Mouse (Mus musculus): ENCODE results near the gene Aqp6. TPM values are rescaled to one million over a fixed set of nuclear protein-coding genes. Genes with fewer than 3 reads are reported as not detected.

Aqp6 gene
- total RNA-seq, 2 experiments from 2014 or later = 0.48 to 0.62 TPM

GRCm38 (mm10) chr15:99596056-99596687 lies 5.0 kb upstream of the Aqp6 start:
- intact Hi-C loops (cut with DNase I) = loop anchor here (1.0 to 5.0 kb wide), 4 partner anchors 73 to 311 kb away; partner anchors contain the start of gene Cers5
- peak; percentile 87 to 93 for DNase-seq (ENCODE audit: low spot score in 2 of 2)

DNA sequence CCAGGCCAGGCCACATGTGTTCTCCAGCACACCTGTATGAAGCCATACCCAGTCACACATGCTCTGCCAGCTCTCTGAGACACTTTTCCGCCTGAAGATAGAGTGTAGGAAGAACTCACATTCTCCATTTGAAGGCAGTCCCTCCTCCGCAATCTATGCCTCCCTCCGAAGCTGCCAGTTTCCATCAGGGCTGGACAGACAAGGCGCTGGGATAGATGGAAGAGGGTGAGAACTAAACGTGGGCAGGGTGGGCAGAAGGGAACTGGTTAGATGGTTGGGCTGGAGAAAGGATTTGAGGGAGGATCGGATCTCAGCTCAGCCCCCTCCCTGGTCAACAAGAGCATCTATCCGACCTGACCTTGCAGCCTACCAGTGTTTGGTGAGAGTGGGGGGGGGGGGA lies 4.4 kb upstream of the Aqp6 start:
- intact Hi-C loops (cut with DNase I) = loop anchor here (1.0 to 5.0 kb wide), 4 partner anchors 72 to 310 kb away; partner anchors contain the start of gene Cers5
- no peak for DNase-seq (ENCODE audit: low spot score in 2 of 2)

DNA sequence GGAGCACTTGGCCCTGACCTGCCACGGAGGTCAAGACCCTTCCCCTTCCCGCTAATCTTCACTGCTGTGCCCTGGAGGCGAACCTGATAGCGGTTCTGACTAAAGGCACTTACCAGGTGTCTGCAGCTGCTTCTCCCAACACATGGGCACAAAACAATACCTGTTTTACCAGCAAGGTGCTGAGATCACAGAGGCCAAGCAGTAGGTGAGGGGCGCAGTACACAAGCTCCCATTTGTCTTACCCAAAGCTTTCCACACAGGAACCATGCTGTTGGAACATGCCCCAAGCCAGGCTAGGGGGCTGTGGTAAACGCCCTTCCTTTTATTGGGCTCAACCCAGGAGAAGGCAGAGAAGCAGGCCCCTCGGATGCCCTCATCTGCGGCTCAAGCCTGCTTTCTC lies 3.6 kb upstream of the Aqp6 start:
- no peak for DNase-seq (ENCODE audit: low spot score in 2 of 2)
- intact Hi-C loops (cut with DNase I) = loop anchor here (5.0 kb wide), 2 partner anchors 175 to 310 kb away; partner anchors contain the start of gene Cers5

DNA sequence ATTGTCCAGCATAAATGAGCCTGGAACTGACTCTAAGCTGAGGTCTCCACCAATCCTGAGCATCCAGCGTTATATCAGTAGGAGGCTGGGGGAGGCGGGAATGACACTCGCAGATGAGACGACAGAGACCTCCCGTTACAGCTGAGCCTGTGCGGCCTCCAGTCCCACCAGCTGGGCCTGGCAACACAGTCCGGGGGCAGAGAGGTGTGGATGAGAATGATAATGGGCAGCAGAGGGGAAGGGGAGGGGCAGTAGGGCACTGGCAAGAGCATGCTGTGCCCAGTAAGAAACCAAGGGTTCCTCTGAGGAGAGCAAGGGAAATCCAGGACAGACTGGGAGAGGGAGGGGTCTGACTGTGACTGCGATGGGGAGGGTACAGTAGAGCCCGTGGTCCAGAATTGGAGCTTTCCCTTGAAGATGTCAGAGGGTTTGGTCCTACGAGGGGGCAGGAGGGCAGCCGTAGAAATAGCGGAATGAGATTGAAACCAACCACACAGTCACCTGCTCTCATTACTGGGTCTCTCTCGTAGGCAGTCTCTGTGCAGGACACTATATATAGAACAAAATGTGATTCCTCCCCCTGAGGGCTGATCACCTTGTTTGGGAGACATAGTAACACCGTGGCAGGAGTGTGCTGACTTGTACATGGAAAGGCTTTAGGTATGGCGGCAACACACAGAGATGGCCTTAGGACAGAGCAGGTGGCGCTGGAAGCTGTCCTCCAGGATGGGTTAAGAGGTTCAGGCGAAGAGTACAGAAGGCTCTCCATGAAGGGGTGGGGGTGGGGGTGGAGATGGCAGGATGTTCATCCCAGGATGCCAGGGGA lies 1.7 kb upstream of the Aqp6 start:
- no peak for DNase-seq (ENCODE audit: low spot score in 2 of 2)
- intact Hi-C loops (cut with DNase I) = loop anchor here (5.0 kb wide), 2 partner anchors 173 to 308 kb away; partner anchors contain the start of gene Cers5

GRCm38 (mm10) chr15:99601823-99602120 lies 572 bp downstream of the Aqp6 start:
- no peak for DNase-seq (ENCODE audit: low spot score in 2 of 2)
- intact Hi-C loops (cut with DNase I) = no loop called here

- intact Hi-C loops (cut with DNase I) = no loop called here
- no peak for DNase-seq (ENCODE audit: low spot score in 2 of 2)
Measured at GRCm38 (mm10) chr15:99602206-99602820, 1.1 kb downstream of the Aqp6 start.

GRCm38 (mm10) chr15:99603216-99603615 lies 2.0 kb downstream of the Aqp6 start:
- intact Hi-C loops (cut with DNase I) = no loop called here
- DNase-seq (ENCODE audit: low spot score in 2 of 2) = peak in 1 of 2 experiments; percentile 69

DNA sequence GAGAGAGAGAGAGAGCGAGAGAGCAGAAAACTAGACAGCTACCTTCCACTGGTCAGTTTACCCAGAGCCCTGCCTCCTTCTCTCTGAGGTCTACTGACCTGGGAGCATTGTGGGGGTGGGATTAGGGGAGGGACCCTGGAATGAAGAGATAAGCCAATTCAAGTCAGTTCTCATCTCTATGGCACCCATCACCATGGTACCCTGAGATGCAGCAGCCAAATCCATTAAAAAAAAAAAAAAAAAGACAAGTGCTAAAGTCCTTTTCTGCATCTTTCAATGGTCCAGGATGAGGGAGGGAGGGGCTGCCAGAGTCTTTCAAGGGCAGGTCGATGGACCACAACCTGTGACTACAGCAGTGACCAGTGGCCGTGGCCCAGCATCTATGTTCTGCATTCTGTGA lies 4.4 kb downstream of the Aqp6 start:
- intact Hi-C loops (cut with DNase I) = no loop called here
- DNase-seq (ENCODE audit: low spot score in 2 of 2) = no peak

DNA sequence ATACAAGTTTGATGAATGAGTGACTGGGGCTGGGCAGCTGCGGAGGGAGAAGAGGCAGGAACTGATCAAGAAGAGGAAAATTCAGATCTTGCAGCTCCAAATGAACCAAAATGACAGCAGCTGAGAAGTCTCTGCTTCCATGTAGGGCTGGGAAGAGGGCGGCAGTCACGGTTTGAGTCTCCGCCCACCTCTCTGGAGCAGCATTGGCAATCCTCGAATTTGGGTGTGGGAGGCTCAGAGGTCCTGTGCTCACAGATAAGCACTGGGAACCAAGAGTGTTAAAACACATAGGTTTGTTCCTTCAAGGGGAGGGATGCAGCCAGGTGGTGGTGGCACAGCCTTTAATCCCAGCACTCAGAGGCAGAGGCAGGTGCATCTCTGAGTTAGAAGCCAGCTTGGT lies 5.3 kb downstream of the Aqp6 start:
- peak; percentile 55 to 82 for DNase-seq (ENCODE audit: low spot score in 2 of 2)
- intact Hi-C loops (cut with DNase I) = no loop called here

- intact Hi-C loops (cut with DNase I) = no loop called here
- DNase-seq (ENCODE audit: low spot score in 2 of 2) = no peak
Measured at GRCm38 (mm10) chr15:99607388-99608113, 6.4 kb downstream of the Aqp6 start.

GRCm38 (mm10) chr15:99608382-99609125 lies 7.4 kb downstream of the Aqp6 start:
- DNase-seq (ENCODE audit: low spot score in 2 of 2) = no peak
- intact Hi-C loops (cut with DNase I) = no loop called here

GRCm38 (mm10) chr15:99611563-99611962 lies 10.4 kb downstream of the Aqp6 start:
- no peak for DNase-seq (ENCODE audit: low spot score in 2 of 2)
- intact Hi-C loops (cut with DNase I) = no loop called here

DNA sequence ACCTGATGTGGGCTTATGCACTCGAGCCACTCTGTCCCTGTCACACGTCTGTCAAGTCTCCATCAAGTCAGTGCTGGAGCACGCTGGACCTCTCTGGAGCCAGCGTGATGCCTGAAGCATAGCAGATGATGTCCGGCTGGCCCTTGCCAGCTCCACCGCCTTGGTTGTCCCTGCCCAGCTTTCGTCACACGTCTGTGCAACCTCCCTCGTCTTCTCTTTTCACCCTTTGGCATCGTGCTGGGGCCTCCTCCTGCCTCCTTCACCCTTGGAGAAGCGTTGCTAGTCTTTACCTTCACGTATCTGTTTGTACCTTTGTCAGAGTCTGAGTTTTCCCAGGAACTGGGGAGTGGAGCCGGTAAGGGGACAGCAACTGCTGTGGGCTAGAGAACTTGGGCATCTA lies 13.1 kb downstream of the Aqp6 start:
- intact Hi-C loops (cut with DNase I) = no loop called here
- no peak for DNase-seq (ENCODE audit: low spot score in 2 of 2)

GRCm38 (mm10) chr15:99614753-99615152 lies 13.6 kb downstream of the Aqp6 start:
- DNase-seq (ENCODE audit: low spot score in 2 of 2) = peak in 1 of 2 experiments; percentile 58
- intact Hi-C loops (cut with DNase I) = no loop called here

DNA sequence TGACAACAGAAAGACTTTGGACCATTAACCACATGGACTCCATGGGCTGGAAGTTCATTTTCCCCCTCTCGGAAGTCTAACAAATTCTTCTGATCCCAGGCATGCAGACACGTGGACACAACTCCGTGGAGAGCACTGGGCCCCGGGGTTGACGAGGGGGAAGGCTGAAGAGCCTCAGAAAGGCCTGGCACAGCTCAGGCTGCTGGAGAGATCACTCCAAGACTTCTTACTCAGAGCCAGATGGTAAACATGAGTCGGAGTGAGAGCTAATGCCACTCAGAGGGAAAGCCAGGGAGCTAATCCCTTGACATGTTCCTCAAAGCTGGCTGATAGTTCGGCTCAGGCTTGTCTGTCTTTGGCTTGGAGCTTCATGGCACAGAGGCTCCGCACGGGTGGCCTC lies 14.0 kb downstream of the Aqp6 start:
- DNase-seq (ENCODE audit: low spot score in 2 of 2) = no peak
- intact Hi-C loops (cut with DNase I) = no loop called here

GRCm38 (mm10) chr15:99618595-99618994 lies 17.4 kb downstream of the Aqp6 start:
- DNase-seq (ENCODE audit: low spot score in 2 of 2) = no peak
- intact Hi-C loops (cut with DNase I) = no loop called here

DNA sequence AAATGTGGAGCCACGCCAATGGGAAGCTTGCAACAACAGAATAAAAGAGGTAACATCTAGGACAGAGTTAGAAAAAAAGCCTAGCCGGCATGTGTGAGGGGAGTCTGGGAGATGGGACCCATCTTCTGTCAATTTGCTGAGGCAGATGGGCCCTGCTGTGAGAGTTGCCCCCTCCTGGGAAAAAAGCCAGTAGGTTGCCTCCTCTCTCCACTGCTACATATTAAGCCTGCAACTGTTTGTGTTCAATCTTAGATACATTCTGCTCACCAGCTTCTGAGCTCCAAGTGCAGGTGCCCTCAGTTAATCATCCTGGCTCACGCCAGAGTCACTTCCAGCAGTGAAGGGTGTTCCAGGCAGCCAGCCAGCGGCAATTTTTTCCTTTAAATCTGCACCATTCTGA lies 18.6 kb downstream of the Aqp6 start:
- DNase-seq (ENCODE audit: low spot score in 2 of 2) = peak in 1 of 2 experiments; percentile 43
- intact Hi-C loops (cut with DNase I) = no loop called here

GRCm38 (mm10) chr15:99622063-99622462 lies 20.9 kb downstream of the Aqp6 start:
- intact Hi-C loops (cut with DNase I) = no loop called here
- no peak for DNase-seq (ENCODE audit: low spot score in 2 of 2)

DNA sequence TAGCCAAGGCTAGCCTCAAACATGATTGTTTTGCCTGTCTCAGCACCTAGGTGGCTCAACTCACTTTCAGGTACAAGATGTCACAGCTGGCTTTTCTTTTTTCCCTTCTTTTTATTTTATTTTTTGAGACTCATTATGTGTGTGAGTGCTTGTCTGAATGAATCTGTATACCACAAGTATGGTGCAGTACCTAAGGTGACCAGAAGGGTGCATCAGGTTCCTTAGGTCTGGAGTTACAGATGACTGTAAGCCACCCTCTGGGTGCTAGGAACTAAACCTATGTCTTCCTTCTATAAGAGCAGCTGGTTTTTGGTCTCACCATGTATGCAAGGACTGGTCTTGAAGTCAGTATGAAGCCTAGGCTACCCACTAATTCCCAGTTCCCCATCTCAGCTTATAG lies 30.4 kb downstream of the Aqp6 start:
- DNase-seq (ENCODE audit: low spot score in 2 of 2) = no peak
- intact Hi-C loops (cut with DNase I) = no loop called here
